Mouse (Mus musculus) heart, adult 2 months (tissue): ENCODE data around the gene Glis3. TPM values are rescaled to one million over a fixed set of nuclear protein-coding genes. Genes with fewer than 3 reads are reported as not detected.

ENCODE experiments used
- DNase-seq, 2 experiments: peaks; one replicate each; pipeline ENCODE4 v3.0.0; 2021
- H3K27ac ChIP-seq: fragments of 200-600 bp; 2 replicates; pipeline ENCODE4 v1.8.1; 2022
- H3K27me3 ChIP-seq: fragments of 200-500 bp; 2 replicates; pipeline ENCODE4 v1.6.1; 2012; ENCODE audit warnings: mild to moderate bottlenecking, low read length, inconsistent platforms, mixed read lengths; ENCODE audit not compliant: control insufficient read depth, insufficient read depth
- H3K36me3 ChIP-seq: fragments of 200-500 bp; 2 replicates; pipeline ENCODE4 v1.6.1; 2012; ENCODE audit warnings: low read length, inconsistent platforms; ENCODE audit not compliant: control insufficient read depth, insufficient read depth
- H3K4me1 ChIP-seq: fragments of 200-500 bp; 2 replicates; pipeline ENCODE4 v1.6.1; 2011; ENCODE audit warnings: low read length; ENCODE audit not compliant: control insufficient read depth, insufficient read depth
- H3K4me3 ChIP-seq: fragments of 200-600 bp; 2 replicates; pipeline ENCODE4 v1.8.1; 2022
- H3K79me2 ChIP-seq: fragments of 200-500 bp; replicated peaks from 2 replicates; pipeline ENCODE4 v1.6.1; 2012; ENCODE audit warnings: mild to moderate bottlenecking, inconsistent platforms, low read length, moderate library complexity, mixed read lengths; ENCODE audit not compliant: control insufficient read depth, insufficient read depth
- H3K9ac ChIP-seq: fragments of 200-500 bp; 2 replicates; pipeline ENCODE4 v1.6.1; 2012; ENCODE audit warnings: low read depth, mild to moderate bottlenecking, control low read depth, inconsistent platforms, low read length, mixed read lengths
- CTCF ChIP-seq: fragments of 200-600 bp; IDR thresholded peaks from 2 replicates; pipeline ENCODE4 v1.8.1; 2022; ENCODE audit warnings: antibody characterized with exemption, mild to moderate bottlenecking, moderate library complexity
- EP300 ChIP-seq: fragments of 200-500 bp; IDR thresholded peaks from 2 replicates; pipeline ENCODE4 v1.6.1; 2011; ENCODE audit warnings: low read depth, low read length, control low read depth; ENCODE audit not compliant: insufficient read depth
- POLR2A ChIP-seq: fragments of 200-500 bp; IDR thresholded peaks from 2 replicates; pipeline ENCODE4 v1.6.1; 2011; ENCODE audit warnings: mild to moderate bottlenecking, low read depth, low read length, control low read depth; ENCODE audit not compliant: insufficient read depth
- WGBS: fragments of 180-500 bp; shearing (Covaris S2); methylation state at CpG from one replicate; pipeline ENCODE4 v1.1.7; 2018; 5-methylcytosine and 5-hydroxymethylcytosine counted together
- intact Hi-C: fragments of 180-260 bp; cut with DNase I; formaldehyde crosslinking; loops from one replicate; pipeline ENCODE4 v1.15.1; 2025
- polyA plus RNA-seq: library from polyadenylated mRNA; depleted of rRNA; stranded (reverse); fragments of >200 nt; gene quantifications from 2 replicates; pipeline ENCODE4 v1.2.3, GENCODE M21; 2012; rRNA removed
- total RNA-seq, 2 experiments: library from RNA; stranded (reverse); gene quantifications; 2 replicates each; pipeline ENCODE4 v1.2.3; 2021

Glis3 gene
- total and polyA plus RNA-seq, 3 experiments = 0.55 to 1.3 (median 1.1) TPM

DNA sequence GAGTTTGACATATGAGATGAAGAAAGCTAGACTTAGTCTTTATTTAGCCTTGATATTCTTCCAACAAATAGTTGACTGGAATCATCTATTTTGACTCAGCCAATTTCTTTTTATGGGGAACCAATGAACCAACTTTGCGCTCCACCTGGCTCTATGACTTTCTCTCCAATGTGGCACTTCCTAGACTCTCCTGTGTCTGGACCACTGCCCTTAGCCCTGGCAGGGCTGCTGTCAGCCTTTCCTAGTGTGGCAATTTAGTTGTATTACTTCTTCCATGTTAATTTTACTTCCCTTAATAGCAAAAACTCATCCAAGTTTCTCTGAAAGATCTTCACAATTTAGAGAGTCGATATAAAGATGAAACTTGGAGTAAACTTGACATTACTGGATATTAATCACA lies 445.2 kb downstream of the Glis3 start:
- Histone ChIP-seq H3K36me3 (no peaks in the 10 kb centered on the region), H3K4me3 (no peak overlapping the region), H3K9ac (no peak overlapping the region), H3K4me1 (no peaks in the 10 kb centered on the region), H3K79me2 (no peaks in the 10 kb centered on the region), H3K27me3 (no peaks in the 10 kb centered on the region), H3K27ac (no peak overlapping the region)
- DNase-seq = no peak
- WGBS = 89% methylated on average over 2 of the region's 2 CpGs
- no peak for TF ChIP-seq POLR2A
- intact Hi-C loops = no loop called here

DNA sequence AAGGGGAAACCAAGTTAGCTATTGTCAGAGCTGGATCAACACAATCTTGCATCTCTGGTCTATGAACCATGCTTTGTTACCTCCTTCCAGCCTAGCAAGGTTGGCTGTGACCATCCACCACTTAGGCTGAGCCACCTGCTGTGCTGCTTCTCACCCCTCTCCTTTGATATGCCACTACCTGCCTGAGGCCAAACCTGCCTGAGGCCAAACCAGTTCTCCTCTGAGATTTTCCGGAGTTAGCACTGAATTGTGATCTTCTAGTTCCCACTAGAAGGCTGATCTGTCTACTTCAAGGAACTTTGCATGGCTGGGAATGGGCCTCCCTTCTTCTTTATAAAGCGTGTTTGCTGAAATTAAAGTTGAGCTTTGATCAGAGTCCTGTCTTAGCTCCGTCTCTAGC lies 448.4 kb downstream of the Glis3 start:
- Histone ChIP-seq H3K27ac (no peak overlapping the region), H3K36me3 (no peaks in the 10 kb centered on the region), H3K4me3 (no peak overlapping the region), H3K9ac (no peak overlapping the region), H3K27me3 (no peaks in the 10 kb centered on the region), H3K4me1 (no peaks in the 10 kb centered on the region), H3K79me2 (no peaks in the 10 kb centered on the region)
- no peak for DNase-seq
- WGBS = 55% methylated on average over 3 of the region's 3 CpGs
- intact Hi-C loops = no loop called here
- TF ChIP-seq EP300 (no peak), CTCF (no peak)

DNA sequence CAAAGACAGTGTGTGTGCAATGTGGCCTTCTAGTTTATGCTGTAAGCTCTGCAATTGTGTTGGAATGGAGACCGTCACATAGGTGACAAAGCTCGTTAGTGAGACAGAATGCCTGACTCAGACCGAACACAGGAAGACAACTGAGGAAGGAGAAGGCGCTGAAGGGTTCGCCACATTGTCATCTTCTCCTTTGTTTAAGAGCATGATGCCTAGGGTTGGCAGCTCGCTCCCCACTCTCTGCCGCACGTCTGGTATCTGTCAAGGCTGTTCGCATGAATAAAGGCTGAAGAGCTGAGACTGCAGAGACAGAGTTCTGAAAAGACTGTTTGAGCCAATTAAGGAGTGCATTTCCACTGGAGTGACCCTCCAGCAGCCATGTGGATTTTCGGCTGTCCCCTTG lies 452.4 kb downstream of the Glis3 start:
- Histone ChIP-seq H3K79me2 (no peaks in the 10 kb centered on the region), H3K36me3 (no peaks in the 10 kb centered on the region), H3K4me3 (no peak overlapping the region), H3K9ac (no peak overlapping the region), H3K4me1 (no peaks in the 10 kb centered on the region), H3K27ac (no peak overlapping the region), H3K27me3 (no peaks in the 10 kb centered on the region)
- intact Hi-C loops = no loop called here
- TF ChIP-seq CTCF (no peak), POLR2A (no peak), EP300 (no peak)
- 79% methylated on average over 10 of the region's 10 CpGs for WGBS
- DNase-seq = no peak

DNA sequence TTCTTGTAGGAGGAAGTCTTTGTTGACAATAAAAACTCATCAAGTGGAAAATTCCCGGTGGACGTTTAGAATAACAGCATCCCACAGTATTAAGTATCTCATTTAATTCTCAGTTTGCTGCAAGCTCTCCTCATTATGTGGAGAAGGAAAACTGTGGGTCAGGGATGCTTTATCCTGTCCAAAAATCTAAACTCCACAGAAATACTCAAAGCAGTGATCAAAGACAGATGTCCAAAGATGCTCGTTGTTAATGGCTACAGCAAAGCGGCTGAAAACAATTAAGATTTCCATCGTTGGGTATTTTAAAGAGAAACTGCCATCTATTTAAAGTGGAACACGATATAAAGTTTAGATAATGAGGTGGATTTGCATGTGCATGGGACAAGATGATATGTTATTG lies 454.2 kb downstream of the Glis3 start:
- H3K27me3 ChIP-seq = no peaks in the 10 kb centered on the region
- WGBS = 64% methylated on average over 6 of the region's 6 CpGs
- DNase-seq = no peak
- intact Hi-C loops = no loop called here
- no peak for TF ChIP-seq EP300
- TF ChIP-seq POLR2A = no peak
- TF ChIP-seq CTCF = no peak
- no peaks in the 10 kb centered on the region for H3K36me3 ChIP-seq
- no peaks in the 10 kb centered on the region for H3K4me1 ChIP-seq
- H3K79me2 ChIP-seq = no peaks in the 10 kb centered on the region
- H3K27ac ChIP-seq = no peak overlapping the region
- H3K4me3 ChIP-seq = no peak overlapping the region
- no peak overlapping the region for H3K9ac ChIP-seq

DNA sequence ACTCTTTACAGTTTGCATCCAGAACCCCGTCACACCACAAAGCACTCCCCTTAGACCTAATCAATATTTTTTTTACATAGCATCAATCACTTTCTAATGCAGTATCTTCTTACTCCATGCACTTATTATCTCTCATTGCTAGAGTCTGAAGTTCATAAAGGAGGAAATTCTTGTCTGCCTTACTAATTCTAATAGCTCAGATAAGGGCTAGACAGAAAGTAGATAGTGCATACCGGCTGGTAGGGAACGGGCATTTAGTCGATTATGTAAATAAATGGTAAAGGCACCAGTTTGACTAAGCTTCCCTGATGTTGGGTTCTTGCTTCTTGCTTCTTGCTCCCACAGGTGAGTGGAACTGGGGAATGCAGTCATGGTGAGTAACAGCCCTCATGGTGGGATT lies 468.2 kb downstream of the Glis3 start:
- Histone ChIP-seq H3K9ac (no peak overlapping the region), H3K36me3 (no peaks in the 10 kb centered on the region), H3K27ac (no peak overlapping the region), H3K27me3 (no peaks in the 10 kb centered on the region), H3K4me1 (no peaks in the 10 kb centered on the region), H3K79me2 (no peaks in the 10 kb centered on the region), H3K4me3 (no peak overlapping the region)
- DNase-seq = no peak
- 55% methylated on average over 4 of the region's 4 CpGs for WGBS
- intact Hi-C loops = no loop called here
- no peak for TF ChIP-seq CTCF
- no peak for TF ChIP-seq EP300
- TF ChIP-seq POLR2A = no peak

Other genes starting within 250 kb of the Glis3 start
- 1 to 10 TPM; 1.3 to 2.9 TPM for gene Slc1a1, start 155.0 kb upstream of the Glis3 start, total RNA-seq
- 2.2 and 2.5 TPM in 2 replicates for gene Slc1a1, start 155.0 kb upstream of the Glis3 start, polyA plus RNA-seq